Mouse (Mus musculus) right cerebral cortex, adult 2 months (tissue): ENCODE measurements around the gene Frat2.

ENCODE experiments used
- DNase-seq, 2 experiments: peaks; one replicate each; pipeline ENCODE4 v3.0.0; 2021 to 2022; ENCODE audit warnings: low spot score in 2 of 2

Frat2 gene

GRCm38 (mm10) chr19:41846366-41847090 lies 1.4 kb downstream of the Frat2 start:
- no peak for DNase-seq

- no peak for DNase-seq
These were observed 3.6 kb downstream of the Frat2 start for GRCm38 (mm10) chr19:41844345-41844744.

GRCm38 (mm10) chr19:41842706-41843105 lies 5.2 kb downstream of the Frat2 start:
- DNase-seq, result no peak

GRCm38 (mm10) chr19:41842196-41842595 lies 5.7 kb downstream of the Frat2 start:
- DNase-seq, result no peak

GRCm38 (mm10) chr19:41841105-41841750 lies 6.7 kb downstream of the Frat2 start:
- no peak for DNase-seq

- no peak for DNase-seq
These were observed 8.2 kb downstream of the Frat2 start for GRCm38 (mm10) chr19:41839685-41840084.

GRCm38 (mm10) chr19:41838808-41839207 lies 9.1 kb downstream of the Frat2 start:
- DNase-seq, result no peak

GRCm38 (mm10) chr19:41837917-41838261 lies 10.0 kb downstream of the Frat2 start:
- DNase-seq, result no peak

- DNase-seq, result no peak
These were observed 10.6 kb downstream of the Frat2 start for GRCm38 (mm10) chr19:41837194-41837916.

- no peak for DNase-seq
These were observed 11.2 kb downstream of the Frat2 start for GRCm38 (mm10) chr19:41836719-41837118.

GRCm38 (mm10) chr19:41835816-41836215 lies 12.1 kb downstream of the Frat2 start:
- peak in 1 of 2 experiments; percentile 12 for DNase-seq

GRCm38 (mm10) chr19:41835407-41835806 lies 12.5 kb downstream of the Frat2 start:
- no peak for DNase-seq

- peak in 1 of 2 experiments; percentile 28 for DNase-seq
These were observed 15.3 kb downstream of the Frat2 start for GRCm38 (mm10) chr19:41832501-41833201.

- peak; percentile 9 to 13 for DNase-seq
These were observed 16.1 kb downstream of the Frat2 start for GRCm38 (mm10) chr19:41831718-41832391.

GRCm38 (mm10) chr19:41831101-41831570 lies 16.8 kb downstream of the Frat2 start:
- DNase-seq, result peak; percentile 44 to 45

- DNase-seq, result peak; percentile 36 to 48
These were observed 17.6 kb downstream of the Frat2 start for GRCm38 (mm10) chr19:41830106-41831031.

GRCm38 (mm10) chr19:41829381-41830105 lies 18.4 kb downstream of the Frat2 start, which contains the start of gene Frat1:
Gene Frat1, plus strand, starts transcription at chr19:41829970.
- DNase-seq, result peak; percentile 85 to 95

- no peak for DNase-seq
These were observed 19.0 kb downstream of the Frat2 start for GRCm38 (mm10) chr19:41828941-41829340.

- no peak for DNase-seq
These were observed 21.4 kb downstream of the Frat2 start for GRCm38 (mm10) chr19:41826529-41826928.
